Mouse (Mus musculus) forebrain, embryonic 11.5 days (tissue): ENCODE measurements at regions not wholly inside any gene's neighbourhood (a gene's known extent, or its start where the extent isn't known, plus 50 kb on each side); places are given as distances from the start of the nearest gene placed in this dataset.
A peak's percentile ranks its signal among the peaks of the same experiment; 100 is the strongest.
"Not testable (repeated sequence)": the region's sequence is repeated elsewhere in the genome, so short reads cannot be mapped to it uniquely, and the experiment has no call there.

ENCODE experiments used
- ATAC-seq: fragments of 200-750 bp; cut with Nextera tagmentation; replicated peaks from 2 replicates; pipeline ENCODE4 v1.8.0; 2017; ENCODE audit warnings: moderate TSS enrichment; ENCODE audit not compliant: low FRiP score
- DNase-seq: peaks from one replicate; pipeline ENCODE4 v3.0.0-alpha.2; 2017; ENCODE audit warnings: low spot score
- H3K27ac ChIP-seq: fragments of 300-500 bp; sonication (generic); 2 replicates; pipeline ENCODE4 v1.5.1; 2014; ENCODE audit warnings: low read depth, low read length
- H3K27me3 ChIP-seq: fragments of 300-500 bp; sonication (generic); 2 replicates; pipeline ENCODE4 v1.6.1; 2014; ENCODE audit warnings: mild to moderate bottlenecking, low read length, mixed read lengths; ENCODE audit not compliant: control insufficient read depth, insufficient read depth
- H3K36me3 ChIP-seq: fragments of 300-500 bp; sonication (generic); 2 replicates; pipeline ENCODE4 v1.6.1; 2014; ENCODE audit warnings: mild to moderate bottlenecking, low read length, moderate library complexity, mixed read lengths; ENCODE audit not compliant: control insufficient read depth, insufficient read depth
- H3K4me1 ChIP-seq: fragments of 300-500 bp; sonication (generic); replicated peaks from 2 replicates; pipeline ENCODE4 v1.6.1; 2014; ENCODE audit warnings: low read length, mixed read lengths; ENCODE audit not compliant: control insufficient read depth, insufficient read depth
- H3K4me2 ChIP-seq: fragments of 300-500 bp; sonication (generic); 2 replicates; pipeline ENCODE4 v1.6.1; 2014; ENCODE audit warnings: low read depth, mild to moderate bottlenecking, low read length, moderate library complexity, mixed read lengths; ENCODE audit not compliant: severe bottlenecking
- H3K4me3 ChIP-seq: fragments of 300-500 bp; sonication (generic); 2 replicates; pipeline ENCODE4 v1.5.1; 2014; ENCODE audit warnings: low read depth, low read length
- H3K9ac ChIP-seq: fragments of 300-500 bp; sonication (generic); 2 replicates; pipeline ENCODE4 v1.6.1; 2014; ENCODE audit warnings: low read length
- H3K9me3 ChIP-seq: fragments of 300-500 bp; sonication (generic); 2 replicates; pipeline ENCODE4 v1.6.1; 2016; ENCODE audit warnings: low read length, mixed read lengths; ENCODE audit not compliant: control insufficient read depth
- WGBS: fragments of 180-500 bp; shearing (Covaris S2); extraction: QIAGEN DNeasy Blood & Tissue Kit; methylation state at CpG from one replicate; pipeline ENCODE4 v1.1.7; 2014; 5-methylcytosine and 5-hydroxymethylcytosine counted together

GRCm38 (mm10) chr8:15670722-15671121 is 624.8 kb upstream of the BB014433 start:
- Histone ChIP-seq H3K4me3 (no peak overlapping the region), H3K9ac (no peak overlapping the region), H3K9me3 (no peaks in the 10 kb centered on the region), H3K27me3 (no peaks in the 10 kb centered on the region), H3K36me3 (no peaks in the 10 kb centered on the region), H3K27ac (no peak overlapping the region), H3K4me1 (no peaks in the 10 kb centered on the region), H3K4me2 (no peak overlapping the region)
- ATAC-seq (0 out of 2 replicates have a peak, but pooled peaks have one; percentile 33), DNase-seq (no peak)
- 45% methylated on average over 10 of the region's 10 CpGs for WGBS

DNA sequence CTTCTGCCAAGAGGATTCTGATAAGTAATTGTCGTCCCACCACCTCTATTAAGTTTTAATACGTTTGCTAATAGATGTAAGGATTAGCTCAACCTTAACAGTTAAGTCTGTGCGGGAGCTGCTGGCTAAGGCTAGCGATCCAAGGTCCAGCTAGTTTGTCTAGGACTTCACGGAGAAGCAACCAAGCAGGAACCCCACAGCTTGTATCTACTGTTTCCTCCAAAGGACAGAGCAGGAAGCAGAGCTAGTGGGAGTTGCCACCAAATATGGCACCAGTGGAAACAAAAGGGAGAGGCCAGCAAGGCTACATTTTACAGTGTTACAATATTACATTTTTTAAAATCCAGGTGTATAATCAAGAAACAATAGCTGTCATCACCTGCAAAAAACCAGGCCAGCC is 624.4 kb upstream of the BB014433 start:
- ATAC-seq (no peak), DNase-seq (no peak)
- WGBS, result 83% methylated on average over 5 of the region's 5 CpGs

DNA sequence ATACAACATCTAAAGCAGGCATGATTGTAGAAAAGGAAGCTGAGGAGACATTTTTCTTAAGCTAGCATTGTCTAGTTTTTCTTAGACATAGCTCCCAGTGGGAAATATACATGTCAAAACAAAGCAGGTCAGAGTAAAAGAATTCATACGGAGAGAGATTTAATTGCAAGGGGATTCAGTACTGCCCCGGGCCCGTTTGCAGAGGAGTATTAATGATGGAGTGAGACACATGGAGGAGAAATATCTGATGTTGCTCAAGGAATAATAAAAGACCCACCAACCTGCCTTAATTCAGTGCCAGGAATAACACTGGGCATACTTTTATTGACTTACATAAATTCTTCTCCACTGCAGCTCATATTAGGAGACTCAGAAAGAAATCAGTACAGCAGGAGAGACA is 623.6 kb upstream of the BB014433 start:
- Histone ChIP-seq H3K27ac (no peak overlapping the region), H3K27me3 (no peaks in the 10 kb centered on the region), H3K36me3 (no peaks in the 10 kb centered on the region), H3K4me1 (no peaks in the 10 kb centered on the region), H3K9ac (no peak overlapping the region), H3K9me3 (no peaks in the 10 kb centered on the region), H3K4me2 (no peak overlapping the region), H3K4me3 (no peak overlapping the region)
- ATAC-seq (no peak), DNase-seq (no peak)
- 79% methylated on average over 3 of the region's 3 CpGs for WGBS

More for the DNA sequence above, 624.4 kb upstream of the BB014433 start:
- no peak overlapping the region for H3K4me3 ChIP-seq
- H3K4me1 ChIP-seq, result no peaks in the 10 kb centered on the region
- H3K9ac ChIP-seq, result no peak overlapping the region
- H3K27ac ChIP-seq, result no peak overlapping the region
- no peak overlapping the region for H3K4me2 ChIP-seq
- H3K27me3 ChIP-seq, result no peaks in the 10 kb centered on the region
- no peaks in the 10 kb centered on the region for H3K9me3 ChIP-seq
- no peaks in the 10 kb centered on the region for H3K36me3 ChIP-seq

- Histone ChIP-seq H3K36me3 (no peaks in the 10 kb centered on the region), H3K9me3 (no peaks in the 10 kb centered on the region), H3K27me3 (no peaks in the 10 kb centered on the region), H3K4me3 (no peak overlapping the region), H3K9ac (no peak overlapping the region), H3K27ac (no peak overlapping the region), H3K4me1 (no peaks in the 10 kb centered on the region), H3K4me2 (no peak overlapping the region)
- 64% methylated on average over 1 of the region's 1 CpGs for WGBS
- ATAC-seq (no peak), DNase-seq (no peak)
Measured at GRCm38 (mm10) chr8:15660602-15661001, 614.7 kb upstream of the BB014433 start.

- Histone ChIP-seq H3K4me3 (no peak overlapping the region), H3K36me3 (no peaks in the 10 kb centered on the region), H3K9me3 (no peaks in the 10 kb centered on the region), H3K27ac (no peak overlapping the region), H3K4me1 (no peaks in the 10 kb centered on the region), H3K27me3 (no peaks in the 10 kb centered on the region), H3K4me2 (no peak overlapping the region), H3K9ac (no peak overlapping the region)
- WGBS, result 90% methylated on average over 4 of the region's 4 CpGs
- DNase-seq, result no peak
- ATAC-seq, result no peak
Measured at GRCm38 (mm10) chr8:15634769-15635366, 589.0 kb upstream of the BB014433 start.

DNA sequence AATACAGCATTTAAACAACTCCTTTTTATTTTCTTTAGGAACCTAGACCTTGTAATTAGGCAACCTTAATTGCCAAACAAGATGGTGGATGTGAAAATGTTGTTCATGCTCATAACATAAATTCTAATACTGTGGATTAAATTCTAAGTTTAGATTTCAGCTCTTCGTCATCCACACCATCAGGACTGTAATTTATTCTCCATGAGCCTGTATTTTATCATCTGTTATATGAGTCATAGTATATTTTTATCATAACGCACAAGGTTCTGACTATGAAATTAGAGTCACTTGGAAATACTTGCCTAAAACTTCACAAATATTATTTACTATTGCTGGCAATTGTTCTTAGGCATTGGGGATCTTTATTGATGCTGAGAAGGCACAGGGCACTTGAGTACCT is 582.7 kb upstream of the BB014433 start:
- H3K4me1 ChIP-seq, result no peaks in the 10 kb centered on the region
- no peak for DNase-seq
- no peaks in the 10 kb centered on the region for H3K9me3 ChIP-seq
- no peak overlapping the region for H3K27ac ChIP-seq
- H3K4me3 ChIP-seq, result no peak overlapping the region
- no peak overlapping the region for H3K9ac ChIP-seq
- H3K4me2 ChIP-seq, result no peak overlapping the region
- no peaks in the 10 kb centered on the region for H3K36me3 ChIP-seq
- 91% methylated on average over 2 of the region's 2 CpGs for WGBS
- H3K27me3 ChIP-seq, result no peaks in the 10 kb centered on the region
- no peak for ATAC-seq

GRCm38 (mm10) chr8:15623602-15624392 is 577.9 kb upstream of the BB014433 start:
- H3K27me3 ChIP-seq, H3K36me3 ChIP-seq, ATAC-seq, DNase-seq, H3K9me3 ChIP-seq, H3K4me1 ChIP-seq, H3K4me2 ChIP-seq, H3K9ac ChIP-seq, H3K27ac ChIP-seq, H3K4me3 ChIP-seq: not testable (repeated sequence)
- WGBS, result 91% methylated on average over 27 of the region's 31 CpGs

- Histone ChIP-seq H3K27me3 (no peaks in the 10 kb centered on the region), H3K4me2 (no peak overlapping the region), H3K27ac (no peak overlapping the region), H3K9me3 (no peaks in the 10 kb centered on the region), H3K9ac (no peak overlapping the region), H3K36me3 (no peaks in the 10 kb centered on the region), H3K4me1 (no peaks in the 10 kb centered on the region), H3K4me3 (no peak overlapping the region)
- DNase-seq (no peak), ATAC-seq (no peak)
- 58% methylated on average over 8 of the region's 8 CpGs for WGBS
Measured at GRCm38 (mm10) chr8:15610217-15610616, 564.3 kb upstream of the BB014433 start.
